Mouse (Mus musculus) intestine, embryonic 16.5 days (tissue): ENCODE measurements around the gene Cdon. TPM values are rescaled to one million over a fixed set of nuclear protein-coding genes. Genes with fewer than 3 reads are reported as not detected.
A peak's percentile ranks its signal among the peaks of the same experiment; 100 is the strongest.

Experiments used
- ATAC-seq: fragments of 200-750 bp; cut with Nextera tagmentation; 2 replicates; pipeline ENCODE4 v1.8.0; 2017; ENCODE audit warnings: moderate TSS enrichment, moderate library complexity
- H3K27ac ChIP-seq: fragments of 300-500 bp; sonication (generic); 2 replicates; pipeline ENCODE4 v1.5.1; 2014; ENCODE audit warnings: mild to moderate bottlenecking, low read length
- H3K27me3 ChIP-seq: fragments of 300-500 bp; sonication (generic); replicated peaks from 2 replicates; pipeline ENCODE4 v1.6.1; 2014; ENCODE audit warnings: low read length, control low read depth, mixed read lengths; ENCODE audit not compliant: control insufficient read depth, insufficient read depth
- H3K36me3 ChIP-seq: fragments of 300-500 bp; sonication (generic); 2 replicates; pipeline ENCODE4 v1.6.1; 2014; ENCODE audit warnings: low read length, control low read depth; ENCODE audit not compliant: control insufficient read depth, insufficient read depth
- H3K4me1 ChIP-seq: fragments of 300-500 bp; sonication (generic); 2 replicates; pipeline ENCODE4 v1.6.1; 2014; ENCODE audit warnings: low read length, control low read depth, mixed read lengths; ENCODE audit not compliant: control insufficient read depth, insufficient read depth
- H3K4me2 ChIP-seq: fragments of 300-500 bp; sonication (generic); 2 replicates; pipeline ENCODE4 v1.6.1; 2014; ENCODE audit warnings: low read depth, low read length, control low read depth
- H3K4me3 ChIP-seq: fragments of 300-500 bp; sonication (generic); 2 replicates; pipeline ENCODE4 v1.5.1; 2014; ENCODE audit warnings: mild to moderate bottlenecking, low read length
- H3K9ac ChIP-seq: fragments of 300-500 bp; sonication (generic); 2 replicates; pipeline ENCODE4 v1.6.1; 2014; ENCODE audit warnings: low read depth, low read length
- H3K9me3 ChIP-seq: fragments of 300-500 bp; sonication (generic); 2 replicates; pipeline ENCODE4 v1.6.1; 2016; ENCODE audit warnings: low read length, control low read depth; ENCODE audit not compliant: control insufficient read depth
- WGBS: fragments of 180-500 bp; shearing (Covaris S2); extraction: QIAGEN DNeasy Blood & Tissue Kit; methylation state at CpG from one replicate; pipeline ENCODE4 v1.1.7; 2014; 5-methylcytosine and 5-hydroxymethylcytosine counted together
- polyA plus RNA-seq: library from polyadenylated mRNA; unstranded; fragments of >200 nt; fragmentation: Nextera tagmentation; extraction: Ambion mirVana; gene quantifications from 2 replicates; pipeline ENCODE4 v1.2.1, GENCODE M21; 2015

The Cdon gene
- polyA plus RNA-seq, 1 experiment from 2014 or later = 4.7 TPM

- H3K9me3 ChIP-seq = no peaks in the 10 kb centered on the region
- 27% methylated on average over 5 of the region's 5 CpGs for WGBS
- peak overlapping the region; percentile 63 for H3K27ac ChIP-seq
- H3K36me3 ChIP-seq = no peaks in the 10 kb centered on the region
- ATAC-seq = peak; percentile 27
- H3K4me3 ChIP-seq = no peak overlapping the region
- no peak overlapping the region for H3K9ac ChIP-seq
- H3K4me1 ChIP-seq = peaks cover 11% of the 10 kb centered on the region
- H3K27me3 ChIP-seq = no peaks in the 10 kb centered on the region
- no peak overlapping the region for H3K4me2 ChIP-seq
Observed at GRCm38 (mm10) chr9:35523541-35523940, 102.6 kb downstream of the Cdon start.

GRCm38 (mm10) chr9:35523941-35524411, 103.0 kb downstream of the Cdon start:
- no peak overlapping the region for H3K4me2 ChIP-seq

GRCm38 (mm10) chr9:35529141-35529540, 108.2 kb downstream of the Cdon start:
- Histone ChIP-seq H3K4me1 (0 out of 2 replicates have a peak, but pooled peaks cover 3% of the 10 kb centered on the region), H3K27me3 (no peaks in the 10 kb centered on the region), H3K9ac (no peak overlapping the region), H3K36me3 (no peaks in the 10 kb centered on the region), H3K9me3 (no peaks in the 10 kb centered on the region), H3K4me3 (no peak overlapping the region), H3K4me2 (no peak overlapping the region), H3K27ac (no peak overlapping the region)
- WGBS = 57% methylated on average over 3 of the region's 3 CpGs
- ATAC-seq = no peak

More at GRCm38 (mm10) chr9:35523941-35524411, 103.0 kb downstream of the Cdon start:
- no peak overlapping the region for H3K4me3 ChIP-seq
- H3K4me1 ChIP-seq = peaks cover 11% of the 10 kb centered on the region
- no peak overlapping the region for H3K9ac ChIP-seq
- 21% methylated on average over 7 of the region's 7 CpGs for WGBS
- H3K27me3 ChIP-seq = no peaks in the 10 kb centered on the region
- no peaks in the 10 kb centered on the region for H3K36me3 ChIP-seq
- peak; percentile 28; the same call in 1 of the 2 replicates for ATAC-seq
- H3K9me3 ChIP-seq = no peaks in the 10 kb centered on the region
- peak overlapping the region; percentile 63 for H3K27ac ChIP-seq

- no peak overlapping the region for H3K27ac ChIP-seq
- no peaks in the 10 kb centered on the region for H3K9me3 ChIP-seq
- ATAC-seq = no peak
- H3K4me1 ChIP-seq = no peaks in the 10 kb centered on the region
- H3K4me3 ChIP-seq = no peak overlapping the region
- no peaks in the 10 kb centered on the region for H3K36me3 ChIP-seq
- H3K4me2 ChIP-seq = no peak overlapping the region
- H3K27me3 ChIP-seq = no peaks in the 10 kb centered on the region
- H3K9ac ChIP-seq = no peak overlapping the region
- 12% methylated on average over 1 of the region's 1 CpGs for WGBS
Observed at GRCm38 (mm10) chr9:35529796-35530195, 108.9 kb downstream of the Cdon start.

- Histone ChIP-seq H3K9me3 (no peaks in the 10 kb centered on the region), H3K9ac (no peak overlapping the region), H3K4me2 (no peak overlapping the region), H3K4me1 (no peaks in the 10 kb centered on the region), H3K27me3 (no peaks in the 10 kb centered on the region), H3K36me3 (no peaks in the 10 kb centered on the region), H3K4me3 (no peak overlapping the region), H3K27ac (no peak overlapping the region)
- no peak for ATAC-seq
- 59% methylated on average over 9 of the region's 9 CpGs for WGBS
Observed at GRCm38 (mm10) chr9:35533266-35533665, 112.3 kb downstream of the Cdon start.

- ATAC-seq = peak; percentile 82
- Histone ChIP-seq H3K9ac (no peak overlapping the region), H3K36me3 (no peaks in the 10 kb centered on the region), H3K27ac (no peak overlapping the region), H3K4me2 (no peak overlapping the region), H3K4me1 (no peaks in the 10 kb centered on the region), H3K4me3 (no peak overlapping the region), H3K9me3 (no peaks in the 10 kb centered on the region), H3K27me3 (no peaks in the 10 kb centered on the region)
- 9% methylated on average over 2 of the region's 2 CpGs for WGBS
Observed at GRCm38 (mm10) chr9:35535110-35535509, 114.2 kb downstream of the Cdon start.

- WGBS = 81% methylated on average over 4 of the region's 4 CpGs
- no peaks in the 10 kb centered on the region for H3K9me3 ChIP-seq
- ATAC-seq = no peak
- no peaks in the 10 kb centered on the region for H3K27me3 ChIP-seq
- no peaks in the 10 kb centered on the region for H3K36me3 ChIP-seq
- H3K9ac ChIP-seq = no peak overlapping the region
- no peaks in the 10 kb centered on the region for H3K4me1 ChIP-seq
- H3K4me3 ChIP-seq = no peak overlapping the region
- no peak overlapping the region for H3K27ac ChIP-seq
- no peak overlapping the region for H3K4me2 ChIP-seq
Observed at GRCm38 (mm10) chr9:35535876-35536275, 114.9 kb downstream of the Cdon start.

- H3K4me3 ChIP-seq = no peak overlapping the region
- H3K27me3 ChIP-seq = no peaks in the 10 kb centered on the region
- no peaks in the 10 kb centered on the region for H3K9me3 ChIP-seq
- no peaks in the 10 kb centered on the region for H3K36me3 ChIP-seq
- WGBS = 69% methylated on average over 13 of the region's 13 CpGs
- no peak for ATAC-seq
- no peak overlapping the region for H3K27ac ChIP-seq
- no peak overlapping the region for H3K9ac ChIP-seq
- no peaks in the 10 kb centered on the region for H3K4me1 ChIP-seq
- H3K4me2 ChIP-seq = no peak overlapping the region
Observed at GRCm38 (mm10) chr9:35539001-35539750, 118.2 kb downstream of the Cdon start.

GRCm38 (mm10) chr9:35541024-35541423, 120.1 kb downstream of the Cdon start:
- no peaks in the 10 kb centered on the region for H3K36me3 ChIP-seq
- no peak overlapping the region for H3K27ac ChIP-seq
- ATAC-seq = peak; percentile 19; the same call in 1 of the 2 replicates
- H3K9me3 ChIP-seq = no peaks in the 10 kb centered on the region
- WGBS = 82% methylated on average over 5 of the region's 5 CpGs
- no peaks in the 10 kb centered on the region for H3K4me1 ChIP-seq
- no peak overlapping the region for H3K4me3 ChIP-seq
- H3K9ac ChIP-seq = no peak overlapping the region
- H3K4me2 ChIP-seq = no peak overlapping the region
- H3K27me3 ChIP-seq = no peaks in the 10 kb centered on the region
